Mouse (Mus musculus): ENCODE data around the gene Cyb5r3.

GRCm38 (mm10) chr15:83180004-83180403 lies 7.6 kb upstream of the Cyb5r3 start:
- TF ChIP-seq CTCF (IDR thresholded peaks at IDR 0.05) (no peak), EP300 (IDR thresholded peaks at IDR 0.05; ENCODE audit: insufficient read depth, low read depth, low read length) (no peak), POLR2A (IDR thresholded peaks at IDR 0.05; ENCODE audit: insufficient read depth, low read depth, low read length) (no peak)
